Mouse (Mus musculus) mouse trophoblast stem cell (cell line): ENCODE measurements around the gene Vmn2r110.

Source experiments
- in situ Hi-C, 2 experiments: fragments of 300-500 bp; cut with MseI, MboI; formaldehyde crosslinking; loops; 2 replicates in 1 of 2; 3 replicates in 1 of 2; pipeline ENCODE4 v1.15.1; 2025

The Vmn2r110 gene

DNA sequence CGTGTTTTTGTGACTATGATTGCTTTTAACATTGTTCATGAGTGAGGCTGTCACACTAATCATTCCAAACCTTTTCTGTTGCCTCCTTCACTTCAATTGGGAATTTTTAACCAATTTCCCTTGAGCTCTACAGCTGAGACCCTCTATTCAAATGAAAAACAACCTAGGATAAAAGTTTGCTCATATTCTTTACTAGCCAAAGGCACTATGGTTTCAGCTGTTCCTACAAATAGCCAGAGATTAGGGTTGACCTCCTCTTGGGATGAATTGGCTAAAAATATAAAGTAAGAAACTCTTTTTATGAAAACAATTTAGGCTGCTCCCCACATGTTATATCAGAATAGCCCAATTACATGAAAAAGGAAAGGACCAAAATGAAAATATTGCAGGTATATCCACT, at the start of gene Vmn2r110:
TSS of gene Vmn2r110 (minus strand) at position 101 of the 400 bp plus-strand sequence.
- in situ Hi-C loops = no loop called here

DNA sequence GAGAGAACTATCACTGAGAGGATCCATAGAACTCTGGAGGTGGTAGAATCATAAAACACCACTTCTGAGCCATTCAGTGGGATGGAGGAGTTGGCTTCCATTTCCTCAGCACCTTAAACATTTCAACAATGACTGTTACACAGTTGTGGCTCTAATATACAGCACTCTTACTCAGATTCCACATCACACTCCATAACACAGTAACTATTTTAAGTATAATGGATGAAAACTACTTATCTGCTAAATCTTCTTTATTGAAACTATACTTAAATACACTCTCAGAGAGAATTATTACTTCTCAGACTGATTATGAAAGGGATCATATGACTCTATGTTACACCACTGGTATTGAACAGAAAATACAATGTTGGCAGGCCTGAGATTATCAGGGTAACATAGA, 28.6 kb upstream of the Vmn2r110 start, which contains the start of gene Fpr-rs3:
TSS of gene Fpr-rs3 (minus strand) at position 101 of the 400 bp plus-strand sequence.
- in situ Hi-C loops = no loop called here

DNA sequence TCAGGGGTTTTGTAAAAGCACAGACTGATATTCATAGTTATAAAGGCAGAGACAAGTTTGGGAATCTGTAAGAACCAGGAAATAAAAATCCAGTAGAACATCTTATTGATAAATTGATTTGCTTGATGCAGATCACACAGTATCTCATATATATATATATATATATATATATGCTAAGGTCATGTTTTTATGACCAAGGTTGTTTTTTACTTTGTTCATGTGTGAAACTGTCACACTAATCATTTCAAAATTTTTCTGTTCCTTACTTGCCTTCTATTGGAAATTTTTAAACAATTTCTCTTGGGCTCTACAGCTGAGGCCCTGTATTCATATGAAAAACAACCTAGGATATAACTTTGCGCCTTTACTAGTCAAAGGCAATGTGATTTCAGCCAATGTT, 31.6 kb downstream of the Vmn2r110 start, which contains the start of gene Vmn2r109:
TSS of gene Vmn2r109 (minus strand) at position 101 of the 400 bp plus-strand sequence.
- in situ Hi-C loops = no loop called here
